Mouse (Mus musculus) liver, postnatal 0 days (tissue): ENCODE data around the gene Serpine1.

Source experiments
- CTCF ChIP-seq: sonication (generic); IDR thresholded peaks from 2 replicates; pipeline ENCODE4 v1.5.1; 2016; ENCODE audit warnings: antibody characterized with exemption, low read depth
- EP300 ChIP-seq: IDR thresholded peaks from 2 replicates; pipeline ENCODE4 v1.6.1; 2016; ENCODE audit warnings: antibody characterized with exemption, low read depth, mild to moderate bottlenecking

GRCm38 (mm10) chr5:137107670-137108069 is 35.6 kb upstream of the Serpine1 start:
- TF ChIP-seq CTCF: no peak
- no peak for TF ChIP-seq EP300
